Mouse (Mus musculus): ENCODE data around the gene Trib3.
"Not testable (repeated sequence)": the region's sequence is repeated elsewhere in the genome, so short reads cannot be mapped to it uniquely, and the experiment has no call there.

Gene Trib3

DNA sequence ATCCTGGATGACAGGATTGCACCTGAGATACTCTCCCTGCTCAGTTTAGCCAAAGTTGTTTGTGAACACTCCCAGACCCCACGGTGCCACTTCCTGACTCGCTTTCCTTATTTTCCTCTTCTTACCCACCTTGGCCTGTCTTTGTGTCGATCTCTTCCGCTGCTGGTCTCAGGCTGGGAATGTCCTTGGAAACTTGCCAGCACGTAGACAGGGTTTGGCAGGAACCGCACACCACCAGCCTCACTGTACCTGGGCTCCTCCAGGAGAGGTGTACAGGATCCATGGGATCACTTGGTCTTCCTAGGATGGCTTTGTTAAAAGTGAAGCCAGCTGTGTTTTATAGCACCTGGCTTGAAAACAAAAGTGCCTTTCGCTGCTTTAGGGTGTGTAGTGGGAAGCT, 30.8 kb downstream of the Trib3 start:
- CTCF ChIA-PET, result no interaction called here

GRCm38 (mm10) chr2:152307186-152307585, 36.6 kb downstream of the Trib3 start:
- CTCF ChIA-PET, result no interaction called here

GRCm38 (mm10) chr2:152305480-152305879, 38.4 kb downstream of the Trib3 start:
- CTCF ChIA-PET, result interaction anchor here (0.6 kb wide), 1 partner anchor 75 kb away, joined by 6 read pairs; no protein-coding TSS in a partner anchor

DNA sequence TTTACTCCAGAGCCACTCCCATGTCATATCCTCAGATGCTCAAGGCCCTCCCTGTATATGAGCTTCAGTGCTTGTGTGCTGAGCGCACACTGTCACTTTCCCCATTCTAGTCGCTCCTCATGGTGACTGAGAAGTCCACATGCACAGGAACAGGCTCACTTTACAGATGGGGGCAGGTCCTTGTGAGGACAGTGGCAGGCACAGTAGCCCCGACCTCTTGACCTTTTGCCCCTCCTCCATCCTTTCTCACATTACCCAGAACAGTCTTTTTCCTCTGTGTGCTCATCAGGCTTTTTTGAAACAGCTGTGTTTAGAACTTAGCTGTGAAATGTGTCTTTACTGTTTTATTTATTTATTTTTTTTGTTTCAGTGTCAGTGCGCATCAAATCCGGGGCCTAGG, 40.1 kb downstream of the Trib3 start:
- CTCF ChIA-PET, result no interaction called here

- CTCF ChIA-PET, result no interaction called here
Observed at GRCm38 (mm10) chr2:152302862-152303261, 41.0 kb downstream of the Trib3 start.

DNA sequence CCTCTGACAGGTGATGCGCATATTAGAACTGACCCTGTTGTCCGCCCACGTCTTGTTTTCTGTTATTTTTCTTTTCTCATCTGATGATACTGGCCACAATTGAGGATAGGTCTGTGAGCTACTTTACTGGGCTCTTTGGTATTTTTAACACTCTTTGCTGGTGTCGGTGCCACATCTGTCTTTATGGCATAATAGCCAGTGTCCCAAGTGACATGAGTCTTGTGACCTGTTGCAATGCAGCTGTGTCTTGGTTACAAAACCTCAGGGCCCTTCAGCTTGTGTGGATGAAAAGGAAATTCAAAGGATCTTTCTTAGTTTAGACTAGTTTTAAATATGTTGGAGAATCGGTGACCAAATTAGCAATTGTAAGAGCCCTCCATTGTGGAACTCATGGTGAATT, 49.3 kb downstream of the Trib3 start:
- CTCF ChIA-PET, result interaction anchor here (0.6 kb wide), 1 partner anchor 76 kb away, joined by 3 read pairs; no protein-coding TSS in a partner anchor

DNA sequence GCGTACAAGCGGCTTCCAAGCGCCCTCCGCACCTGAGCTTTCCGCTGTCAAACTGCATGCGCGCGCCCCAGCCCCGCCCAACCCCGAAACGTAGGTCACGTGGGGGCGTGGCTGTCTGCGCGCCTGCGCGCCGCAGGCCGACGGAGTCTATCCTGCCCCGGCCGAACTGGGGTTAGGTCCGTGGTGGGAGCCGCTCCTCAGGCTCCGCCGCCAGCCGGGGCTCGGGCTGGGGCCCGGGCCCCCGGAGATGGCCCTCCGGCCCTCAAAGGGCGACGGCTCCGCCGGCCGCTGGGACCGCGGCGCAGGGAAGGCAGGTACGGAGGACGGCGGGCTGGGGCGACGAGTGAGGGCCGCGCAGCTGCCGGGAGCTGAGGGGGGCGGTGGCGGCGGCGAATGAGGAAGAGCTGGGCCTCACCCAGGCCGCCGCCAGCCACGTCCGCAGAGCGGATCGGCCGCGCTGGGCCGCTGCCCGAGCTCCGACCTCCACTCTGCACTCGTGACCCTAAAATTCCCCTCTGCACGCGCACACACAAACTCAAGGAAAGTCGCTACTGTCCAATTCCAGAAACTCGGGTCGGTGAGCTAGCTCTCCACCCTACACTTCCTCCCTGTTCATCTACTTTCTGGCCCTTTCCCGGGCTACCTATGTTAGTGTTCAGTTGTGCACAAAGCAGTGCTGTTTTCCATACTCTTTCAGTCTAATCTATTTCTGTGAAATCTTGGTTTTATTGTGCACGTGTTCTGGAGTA, 49.9 kb downstream of the Trib3 start, which contains the start of gene Tbc1d20:
Gene Tbc1d20, plus strand, starts transcription at position 102 of the 749 bp plus-strand sequence.
- CTCF ChIA-PET, result interaction anchor here (0.6 kb wide), 1 partner anchor 77 kb away, joined by 3 read pairs; no protein-coding TSS in a partner anchor

DNA sequence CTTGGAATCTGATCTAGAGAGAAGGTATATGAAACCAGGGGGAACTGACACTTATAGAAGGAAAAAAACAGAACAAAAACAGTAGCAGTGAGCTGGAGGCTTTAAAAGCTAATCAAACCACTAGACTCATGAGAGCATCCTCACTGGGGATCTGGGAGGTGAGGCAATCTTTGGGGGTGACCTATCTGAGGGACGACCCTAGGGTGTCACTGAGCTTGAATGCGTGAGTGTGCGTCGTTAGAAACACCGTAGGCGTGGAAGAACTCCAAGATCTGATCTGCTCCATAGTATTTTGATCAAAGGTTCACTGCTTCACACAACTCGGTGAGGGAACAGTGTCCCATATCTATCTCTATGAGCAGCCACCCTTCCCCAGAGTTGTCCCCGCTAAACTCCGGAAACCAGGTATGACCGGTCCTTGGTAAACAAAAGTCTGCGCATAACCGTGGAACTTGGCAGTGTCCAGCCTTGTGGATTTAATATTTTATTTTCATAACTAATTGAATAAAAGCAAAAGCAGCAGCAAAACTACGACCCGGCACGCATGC, 50.6 kb downstream of the Trib3 start:
- CTCF ChIA-PET, result no interaction called here

DNA sequence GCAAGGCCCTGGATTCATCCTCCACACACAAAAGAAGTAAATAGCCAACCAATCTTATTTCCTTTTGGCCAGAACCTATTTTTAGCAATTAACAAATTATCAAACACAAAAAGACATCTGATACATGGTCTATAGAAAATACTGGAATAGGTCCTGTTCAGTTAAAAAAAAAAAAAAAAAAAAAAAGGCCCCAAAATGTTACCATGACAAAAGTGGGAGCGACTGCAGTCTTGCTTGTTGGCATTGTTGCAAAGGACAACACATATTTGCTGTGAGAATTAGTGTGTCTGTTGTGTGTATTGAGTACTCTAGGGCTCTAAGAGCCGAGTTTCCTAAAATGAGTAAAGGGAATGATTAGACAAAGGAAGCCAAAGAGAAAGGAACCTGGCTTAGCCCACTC, 51.4 kb downstream of the Trib3 start:
- CTCF ChIA-PET, result no interaction called here

DNA sequence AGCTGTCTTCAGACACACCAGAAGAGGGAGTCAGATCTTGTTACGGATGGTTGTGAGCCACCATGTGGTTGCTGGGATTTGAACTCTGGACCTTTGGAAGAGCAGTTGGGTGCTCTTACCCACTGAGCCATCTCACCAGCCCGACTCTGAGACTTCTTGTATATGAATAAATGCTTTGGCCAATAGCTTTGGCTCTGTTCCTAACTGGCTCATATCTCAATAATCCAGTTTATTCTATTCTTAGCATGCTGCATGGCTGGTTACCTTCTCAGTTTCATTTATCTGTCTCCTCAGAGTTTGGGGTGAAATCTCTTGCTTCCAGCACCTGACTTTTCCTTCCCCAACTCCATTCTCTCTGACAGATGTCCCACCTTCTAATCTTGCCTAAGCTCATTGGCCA, 54.2 kb downstream of the Trib3 start:
- CTCF ChIA-PET, result not testable (repeated sequence)

GRCm38 (mm10) chr2:152288046-152288445, 55.8 kb downstream of the Trib3 start:
- CTCF ChIA-PET, result interaction anchor here (0.7 kb wide), 1 partner anchor 41 kb away, joined by 7 read pairs; no protein-coding TSS in a partner anchor

- CTCF ChIA-PET, result no interaction called here
Observed at GRCm38 (mm10) chr2:152287560-152287959, 56.3 kb downstream of the Trib3 start.

All from spleen, embryonic (tissue).